Mouse (Mus musculus) stomach, postnatal 0 days (tissue): Measurements from ENCODE around the gene Mrfap1. TPM values are rescaled to one million over a fixed set of nuclear protein-coding genes. Genes with fewer than 3 reads are reported as not detected.
"Not testable (repeated sequence)": the region's sequence is repeated elsewhere in the genome, so short reads cannot be mapped to it uniquely, and the experiment has no call there.

ENCODE experiments used
- ATAC-seq: fragments of 200-750 bp; cut with Nextera tagmentation; 2 replicates; pipeline ENCODE4 v1.8.0; 2017; ENCODE audit not compliant: low FRiP score, low TSS enrichment
- DNase-seq: peaks from one replicate; pipeline ENCODE4 v3.0.0-alpha.2; 2016; ENCODE audit warnings: low spot score
- H3K27ac ChIP-seq: fragments of 300-500 bp; sonication (generic); replicated peaks from 2 replicates; pipeline ENCODE4 v1.5.1; 2014; ENCODE audit warnings: mild to moderate bottlenecking, control low read depth
- H3K27me3 ChIP-seq: fragments of 300-500 bp; sonication (generic); 2 replicates; pipeline ENCODE4 v1.6.1; 2014; ENCODE audit warnings: low read length; ENCODE audit not compliant: control insufficient read depth, insufficient read depth
- H3K36me3 ChIP-seq: fragments of 300-500 bp; sonication (generic); 2 replicates; pipeline ENCODE4 v1.6.1; 2014; ENCODE audit warnings: low read length, mixed read lengths; ENCODE audit not compliant: control insufficient read depth, insufficient read depth
- H3K4me1 ChIP-seq: fragments of 300-500 bp; sonication (generic); replicated peaks from 2 replicates; pipeline ENCODE4 v1.6.1; 2014; ENCODE audit warnings: antibody characterized with exemption; ENCODE audit not compliant: control insufficient read depth, insufficient read depth
- H3K4me2 ChIP-seq: fragments of 300-500 bp; sonication (generic); replicated peaks from 2 replicates; pipeline ENCODE4 v1.6.1; 2014; ENCODE audit warnings: low read depth, mild to moderate bottlenecking, control low read depth, moderate library complexity
- H3K4me3 ChIP-seq: fragments of 300-500 bp; sonication (generic); 2 replicates; pipeline ENCODE4 v1.5.1; 2014; ENCODE audit warnings: low read depth, low read length, control low read depth
- H3K9ac ChIP-seq: fragments of 300-500 bp; sonication (generic); 2 replicates; pipeline ENCODE4 v1.6.1; 2014; ENCODE audit warnings: mild to moderate bottlenecking, low read length, control low read depth, mixed read lengths
- H3K9me3 ChIP-seq: fragments of 300-500 bp; sonication (generic); 2 replicates; pipeline ENCODE4 v1.6.1; 2016; ENCODE audit warnings: low read length; ENCODE audit not compliant: control insufficient read depth
- CTCF ChIP-seq: IDR thresholded peaks from 2 replicates; pipeline ENCODE4 v1.5.1; 2016; ENCODE audit warnings: antibody characterized with exemption, low read depth, mild to moderate bottlenecking, moderate library complexity
- EP300 ChIP-seq: optimal IDR thresholded peaks from 2 replicates; pipeline ENCODE3; 2016; ENCODE audit warnings: antibody characterized with exemption
- WGBS: fragments of 180-500 bp; shearing (Covaris S2); extraction: QIAGEN DNeasy Blood & Tissue Kit; methylation state at CpG from one replicate; pipeline ENCODE4 v1.1.7; 2014; 5-methylcytosine and 5-hydroxymethylcytosine counted together
- polyA plus RNA-seq: library from polyadenylated mRNA; unstranded; fragments of >200 nt; fragmentation: Nextera tagmentation; extraction: Ambion mirVana; gene quantifications from 2 replicates; pipeline ENCODE4 v1.2.1, GENCODE M21; 2015

Gene Mrfap1
- polyA plus RNA-seq, 1 experiment from 2014 or later = 322 TPM

- Histone ChIP-seq H3K36me3 (no peaks in the 10 kb centered on the region), H3K4me3 (no peak overlapping the region), H3K27me3 (no peaks in the 10 kb centered on the region), H3K27ac (no peak overlapping the region), H3K4me1 (no peaks in the 10 kb centered on the region), H3K9me3 (no peaks in the 10 kb centered on the region), H3K4me2 (no peak overlapping the region), H3K9ac (no peak overlapping the region)
- DNase-seq (no peak), ATAC-seq (no peak)
- 29% methylated on average over 5 of the region's 5 CpGs for WGBS
- no peak for TF ChIP-seq CTCF
- TF ChIP-seq EP300 = no peak
Measured at GRCm38 (mm10) chr5:36807106-36807505, 10.5 kb upstream of the Mrfap1 start.

- ATAC-seq (no peak), DNase-seq (no peak)
- Histone ChIP-seq H3K9me3 (no peaks in the 10 kb centered on the region), H3K4me1 (no peaks in the 10 kb centered on the region), H3K27me3 (no peaks in the 10 kb centered on the region), H3K9ac (no peak overlapping the region), H3K4me2 (peak overlapping the region; percentile 58; the same call in 1 of the 2 replicates), H3K4me3 (no peak overlapping the region), H3K27ac (no peak overlapping the region), H3K36me3 (no peaks in the 10 kb centered on the region; the same call in 1 of the 2 replicates)
- 48% methylated on average over 8 of the region's 8 CpGs for WGBS
- TF ChIP-seq CTCF = no peak
- TF ChIP-seq EP300 = no peak
Measured at GRCm38 (mm10) chr5:36797291-36797690, 719 bp upstream of the Mrfap1 start.

GRCm38 (mm10) chr5:36795647-36796295, 801 bp downstream of the Mrfap1 start:
- H3K36me3 ChIP-seq, H3K27me3 ChIP-seq, H3K4me1 ChIP-seq, H3K9me3 ChIP-seq: not testable (repeated sequence)
- H3K9ac ChIP-seq = peak overlapping the region; percentile 73
- peak overlapping the region; percentile 64 for H3K4me3 ChIP-seq
- WGBS = 2% methylated on average over 34 of the region's 37 CpGs
- ATAC-seq = peak; percentile 49
- peak; percentile 43 for TF ChIP-seq CTCF
- peak overlapping the region; percentile 58 for H3K4me2 ChIP-seq
- DNase-seq = peak; percentile 72
- H3K27ac ChIP-seq = peak overlapping the region; percentile 94

- H3K27ac ChIP-seq = no peak overlapping the region
- no peak overlapping the region for H3K4me2 ChIP-seq
- 70% methylated on average over 9 of the region's 9 CpGs for WGBS
- TF ChIP-seq EP300 (no peak), CTCF (no peak)
- no peaks in the 10 kb centered on the region; the same call in 1 of the 2 replicates for H3K36me3 ChIP-seq
- no peaks in the 10 kb centered on the region for H3K9me3 ChIP-seq
- ATAC-seq (no peak), DNase-seq (no peak)
- no peaks in the 10 kb centered on the region for H3K4me1 ChIP-seq
- no peaks in the 10 kb centered on the region for H3K27me3 ChIP-seq
- no peak overlapping the region for H3K4me3 ChIP-seq
- H3K9ac ChIP-seq = no peak overlapping the region
Measured at GRCm38 (mm10) chr5:36791861-36792260, 4.7 kb downstream of the Mrfap1 start.

- TF ChIP-seq CTCF (no peak), EP300 (no peak)
- Histone ChIP-seq H3K27me3 (no peaks in the 10 kb centered on the region), H3K9ac (no peak overlapping the region), H3K4me1 (no peaks in the 10 kb centered on the region), H3K9me3 (no peaks in the 10 kb centered on the region), H3K4me3 (no peak overlapping the region), H3K4me2 (no peak overlapping the region), H3K27ac (no peak overlapping the region), H3K36me3 (no peaks in the 10 kb centered on the region)
- DNase-seq = no peak
- ATAC-seq = no peak
- WGBS = 93% methylated on average over 5 of the region's 5 CpGs
Measured at GRCm38 (mm10) chr5:36786052-36786451, 10.5 kb downstream of the Mrfap1 start.

- DNase-seq (no peak), ATAC-seq (no peak)
- H3K36me3 ChIP-seq = no peaks in the 10 kb centered on the region
- WGBS = 76% methylated on average over 2 of the region's 2 CpGs
- H3K4me2 ChIP-seq = no peak overlapping the region
- H3K27ac ChIP-seq = no peak overlapping the region
- no peaks in the 10 kb centered on the region for H3K4me1 ChIP-seq
- H3K9me3 ChIP-seq = no peaks in the 10 kb centered on the region
- H3K27me3 ChIP-seq = no peaks in the 10 kb centered on the region
- no peak for TF ChIP-seq EP300
- TF ChIP-seq CTCF = no peak
- no peak overlapping the region for H3K4me3 ChIP-seq
- no peak overlapping the region for H3K9ac ChIP-seq
Measured at GRCm38 (mm10) chr5:36779512-36779911, 17.1 kb downstream of the Mrfap1 start.
